Mouse (Mus musculus) liver, embryonic 16.5 days (tissue): ENCODE data around the gene Pdia5. TPM values are rescaled to one million over a fixed set of nuclear protein-coding genes. Genes with fewer than 3 reads are reported as not detected.

ENCODE experiments used
- ATAC-seq: fragments of 200-750 bp; cut with Nextera tagmentation; 2 replicates; pipeline ENCODE4 v1.8.0; 2017; ENCODE audit warnings: low read depth, mild to moderate bottlenecking, moderate number of reproducible peaks, moderate library complexity
- H3K27ac ChIP-seq: fragments of 300-500 bp; sonication (generic); 2 replicates; pipeline ENCODE4 v1.5.1; 2014; ENCODE audit warnings: mild to moderate bottlenecking, low read length
- H3K27me3 ChIP-seq: fragments of 300-500 bp; sonication (generic); 2 replicates; pipeline ENCODE4 v1.6.1; 2014; ENCODE audit warnings: low read depth, low read length, mixed read lengths; ENCODE audit not compliant: control insufficient read depth, insufficient read depth
- H3K36me3 ChIP-seq: fragments of 300-500 bp; sonication (generic); 2 replicates; pipeline ENCODE4 v1.6.1; 2014; ENCODE audit warnings: mild to moderate bottlenecking; ENCODE audit not compliant: control insufficient read depth, insufficient read depth
- H3K4me1 ChIP-seq: fragments of 300-500 bp; sonication (generic); 2 replicates; pipeline ENCODE4 v1.6.1; 2014; ENCODE audit warnings: low read depth, low read length, mixed read lengths; ENCODE audit not compliant: control insufficient read depth
- H3K4me2 ChIP-seq: fragments of 300-500 bp; sonication (generic); 2 replicates; pipeline ENCODE4 v1.6.1; 2014; ENCODE audit warnings: low read depth, low read length, mixed read lengths
- H3K4me3 ChIP-seq: fragments of 300-500 bp; sonication (generic); 2 replicates; pipeline ENCODE4 v1.5.1; 2014; ENCODE audit warnings: low read depth, mild to moderate bottlenecking, low read length
- H3K9ac ChIP-seq: fragments of 300-500 bp; sonication (generic); 2 replicates; pipeline ENCODE4 v1.6.1; 2014; ENCODE audit warnings: low read depth, low read length
- H3K9me3 ChIP-seq: fragments of 300-500 bp; sonication (generic); replicated peaks from 2 replicates; pipeline ENCODE4 v1.6.1; 2016; ENCODE audit warnings: low read length; ENCODE audit not compliant: control insufficient read depth
- WGBS: fragments of 180-500 bp; shearing (Covaris S2); extraction: QIAGEN DNeasy Blood & Tissue Kit; methylation state at CpG from one replicate; pipeline ENCODE4 v1.1.7; 2014; ENCODE audit not compliant: insufficient replicate concordance; 5-methylcytosine and 5-hydroxymethylcytosine counted together
- polyA plus RNA-seq: library from polyadenylated mRNA; unstranded; fragments of >200 nt; fragmentation: Nextera tagmentation; extraction: Ambion mirVana; gene quantifications from 2 replicates; pipeline ENCODE4 v1.2.1, GENCODE M21; 2015

The Pdia5 gene
- polyA plus RNA-seq, 1 experiment from 2014 or later: 63.8 TPM

GRCm38 (mm10) chr16:35509331-35510070 is 18.8 kb upstream of the Pdia5 start:
- no peak for ATAC-seq
- 39% methylated on average over 11 of the region's 11 CpGs for WGBS
- no peaks in the 10 kb centered on the region for H3K9me3 ChIP-seq
- no peaks in the 10 kb centered on the region for H3K27me3 ChIP-seq
- H3K36me3 ChIP-seq: no peaks in the 10 kb centered on the region
- H3K4me1 ChIP-seq: no peaks in the 10 kb centered on the region
- H3K27ac ChIP-seq: no peak overlapping the region
- no peak overlapping the region for H3K9ac ChIP-seq
- H3K4me2 ChIP-seq: no peak overlapping the region
- no peak overlapping the region for H3K4me3 ChIP-seq

DNA sequence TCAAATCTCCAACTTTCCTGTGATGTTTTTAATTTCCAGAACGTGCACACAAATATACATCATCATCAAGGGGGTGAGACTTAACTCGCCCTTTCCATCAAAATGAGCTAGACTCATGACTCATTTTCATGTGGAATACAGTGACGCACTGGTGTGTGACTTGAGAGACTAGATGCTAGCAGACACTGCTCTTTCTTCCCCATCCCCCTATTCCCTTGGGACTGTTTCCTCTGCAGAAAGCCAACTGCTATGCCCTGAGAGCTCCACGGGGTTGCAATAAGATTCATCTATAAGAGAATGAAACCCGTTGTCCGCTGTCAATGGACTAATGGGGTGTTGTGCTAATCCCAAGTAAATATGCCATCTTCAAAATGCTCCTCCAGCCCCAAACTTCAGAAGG is 17.9 kb upstream of the Pdia5 start:
- no peaks in the 10 kb centered on the region for H3K36me3 ChIP-seq
- H3K4me2 ChIP-seq: no peak overlapping the region
- no peak overlapping the region for H3K9ac ChIP-seq
- no peaks in the 10 kb centered on the region for H3K27me3 ChIP-seq
- no peak overlapping the region for H3K27ac ChIP-seq
- 58% methylated on average over 6 of the region's 6 CpGs for WGBS
- no peak overlapping the region for H3K4me3 ChIP-seq
- no peaks in the 10 kb centered on the region for H3K4me1 ChIP-seq
- ATAC-seq: no peak
- H3K9me3 ChIP-seq: no peaks in the 10 kb centered on the region

DNA sequence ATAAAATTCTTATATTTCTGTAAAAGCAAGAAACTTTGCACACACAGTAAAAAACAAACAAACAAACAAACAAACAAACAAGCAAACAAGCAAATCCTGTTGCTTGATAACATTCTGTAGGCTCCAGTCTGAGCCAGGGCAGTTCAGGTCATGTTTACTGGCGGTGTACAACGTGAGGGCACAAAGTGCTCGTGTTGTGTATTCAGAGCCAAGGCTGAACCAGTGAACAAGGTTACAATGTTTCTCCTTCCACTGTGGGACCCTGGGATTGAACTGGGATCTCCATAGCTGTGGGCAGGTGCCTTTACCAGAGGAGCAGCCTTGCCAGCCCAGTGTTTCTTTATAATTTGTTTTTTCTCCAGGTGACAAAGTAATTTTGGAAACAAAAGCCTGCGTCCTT is 15.1 kb upstream of the Pdia5 start:
- H3K4me3 ChIP-seq: no peak overlapping the region
- WGBS: 60% methylated on average over 4 of the region's 4 CpGs
- no peak overlapping the region for H3K4me2 ChIP-seq
- no peak overlapping the region for H3K9ac ChIP-seq
- ATAC-seq: no peak
- H3K4me1 ChIP-seq: no peaks in the 10 kb centered on the region
- H3K27me3 ChIP-seq: no peaks in the 10 kb centered on the region
- H3K36me3 ChIP-seq: no peaks in the 10 kb centered on the region
- no peaks in the 10 kb centered on the region for H3K9me3 ChIP-seq
- no peak overlapping the region for H3K27ac ChIP-seq

- Histone ChIP-seq H3K27me3 (no peaks in the 10 kb centered on the region), H3K36me3 (no peaks in the 10 kb centered on the region), H3K4me3 (no peak overlapping the region), H3K4me1 (no peaks in the 10 kb centered on the region), H3K9ac (no peak overlapping the region), H3K4me2 (no peak overlapping the region), H3K27ac (no peak overlapping the region), H3K9me3 (no peaks in the 10 kb centered on the region)
- no peak for ATAC-seq
- WGBS: 61% methylated on average over 8 of the region's 8 CpGs
Observed at GRCm38 (mm10) chr16:35504266-35504665, 13.6 kb upstream of the Pdia5 start.

GRCm38 (mm10) chr16:35502456-35502855 is 11.8 kb upstream of the Pdia5 start:
- ATAC-seq: no peak
- whole genome bisulfite sequencing: 65% methylated on average over 11 of the region's 11 CpGs
- no peak overlapping the region for H3K27ac ChIP-seq
- H3K9ac ChIP-seq: no peak overlapping the region
- no peaks in the 10 kb centered on the region for H3K27me3 ChIP-seq
- H3K4me1 ChIP-seq: no peaks in the 10 kb centered on the region
- H3K9me3 ChIP-seq: no peaks in the 10 kb centered on the region
- no peak overlapping the region for H3K4me2 ChIP-seq
- H3K36me3 ChIP-seq: no peaks in the 10 kb centered on the region
- no peak overlapping the region for H3K4me3 ChIP-seq

DNA sequence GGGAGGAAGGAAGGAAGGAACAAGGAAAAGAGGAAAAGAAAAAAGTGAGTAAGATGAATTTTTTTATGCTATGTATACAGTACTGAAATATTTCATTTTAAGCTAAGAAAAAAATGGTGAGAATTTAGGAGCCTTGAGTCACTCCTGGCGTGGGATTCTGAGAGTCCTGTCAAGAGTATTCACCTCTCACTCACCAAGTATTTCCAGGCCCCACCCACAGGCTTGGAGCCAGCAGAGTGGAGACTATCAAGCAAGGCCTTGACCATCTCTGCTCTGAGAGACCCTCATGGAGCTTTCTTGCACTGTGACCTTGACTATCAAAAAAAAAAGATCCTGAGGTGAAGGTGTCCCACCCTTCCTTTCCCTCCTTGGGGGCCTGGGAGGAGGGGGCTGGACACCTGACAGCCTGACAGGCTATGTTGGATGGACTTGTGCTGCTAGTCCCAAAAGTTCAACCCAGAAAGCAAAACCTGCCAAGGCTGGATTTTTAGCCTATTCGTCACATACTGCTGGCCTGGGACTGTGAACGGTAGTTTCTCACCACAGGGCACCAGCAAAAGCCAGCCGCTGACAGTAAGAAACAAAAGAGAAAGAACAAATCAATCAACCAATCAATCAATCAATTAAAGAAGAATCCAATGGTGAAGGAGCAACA is 10.6 kb upstream of the Pdia5 start:
- no peak for ATAC-seq
- Histone ChIP-seq H3K4me1 (no peaks in the 10 kb centered on the region), H3K27ac (no peak overlapping the region), H3K36me3 (no peaks in the 10 kb centered on the region), H3K4me2 (no peak overlapping the region), H3K9me3 (no peaks in the 10 kb centered on the region), H3K4me3 (no peak overlapping the region), H3K27me3 (no peaks in the 10 kb centered on the region), H3K9ac (no peak overlapping the region)
- 57% methylated on average over 4 of the region's 4 CpGs for WGBS

DNA sequence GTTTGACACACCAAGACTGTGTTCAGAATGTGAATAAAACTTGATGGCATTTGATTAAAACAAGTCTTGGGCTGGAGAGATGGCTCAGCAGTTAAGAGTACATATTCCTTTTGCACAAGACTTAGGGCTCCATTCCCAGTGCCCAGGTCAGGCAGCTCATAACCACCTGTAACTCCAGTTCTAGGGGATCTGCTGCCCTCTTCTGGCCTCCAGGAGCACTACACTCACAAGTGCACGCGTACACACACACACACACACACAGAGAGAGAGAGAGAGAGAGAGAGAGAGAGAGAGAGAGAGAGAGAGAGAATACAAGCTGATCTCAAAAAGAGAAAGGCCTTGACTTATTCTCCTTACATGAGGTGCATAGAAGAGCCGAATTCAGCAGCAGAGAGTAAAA is 9.7 kb upstream of the Pdia5 start:
- Histone ChIP-seq H3K4me2 (no peak overlapping the region), H3K9ac (no peak overlapping the region), H3K9me3 (no peaks in the 10 kb centered on the region), H3K4me1 (no peaks in the 10 kb centered on the region), H3K27me3 (no peaks in the 10 kb centered on the region), H3K27ac (no peak overlapping the region), H3K4me3 (no peak overlapping the region), H3K36me3 (no peaks in the 10 kb centered on the region)
- 53% methylated on average over 3 of the region's 3 CpGs for WGBS
- no peak for ATAC-seq

DNA sequence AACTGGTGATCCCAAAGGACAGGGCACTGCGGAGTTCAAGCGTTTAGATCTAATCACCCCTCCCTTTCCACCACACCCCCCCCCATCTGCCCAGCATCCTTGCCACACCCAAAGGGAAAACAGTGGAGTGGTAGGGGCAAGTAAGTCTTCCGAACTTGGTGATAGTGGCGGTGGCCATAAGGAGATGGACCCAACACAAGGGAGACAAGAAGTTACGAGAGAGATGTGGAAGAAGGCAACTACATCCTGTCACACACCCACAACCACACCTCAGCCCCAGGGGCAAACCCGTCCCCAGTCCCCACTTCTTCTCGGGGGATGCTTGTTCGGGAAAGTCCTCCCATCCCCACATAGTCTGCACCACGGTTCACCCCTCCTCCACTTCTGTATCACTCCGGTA is 880 bp downstream of the Pdia5 start:
- 0 out of 2 replicates have a peak, but pooled peaks cover 3% of the 10 kb centered on the region for H3K27me3 ChIP-seq
- H3K4me3 ChIP-seq: peak overlapping the region; percentile 67
- H3K36me3 ChIP-seq: no peaks in the 10 kb centered on the region
- ATAC-seq: no peak
- WGBS: 6% methylated on average over 10 of the region's 10 CpGs
- peak overlapping the region; percentile 26; the same call in 1 of the 2 replicates for H3K27ac ChIP-seq
- peak overlapping the region; percentile 57 for H3K4me2 ChIP-seq
- H3K4me1 ChIP-seq: peaks cover 3% of the 10 kb centered on the region; the same call in 1 of the 2 replicates
- peak overlapping the region; percentile 58; the same call in 1 of the 2 replicates for H3K9ac ChIP-seq
- no peaks in the 10 kb centered on the region for H3K9me3 ChIP-seq

DNA sequence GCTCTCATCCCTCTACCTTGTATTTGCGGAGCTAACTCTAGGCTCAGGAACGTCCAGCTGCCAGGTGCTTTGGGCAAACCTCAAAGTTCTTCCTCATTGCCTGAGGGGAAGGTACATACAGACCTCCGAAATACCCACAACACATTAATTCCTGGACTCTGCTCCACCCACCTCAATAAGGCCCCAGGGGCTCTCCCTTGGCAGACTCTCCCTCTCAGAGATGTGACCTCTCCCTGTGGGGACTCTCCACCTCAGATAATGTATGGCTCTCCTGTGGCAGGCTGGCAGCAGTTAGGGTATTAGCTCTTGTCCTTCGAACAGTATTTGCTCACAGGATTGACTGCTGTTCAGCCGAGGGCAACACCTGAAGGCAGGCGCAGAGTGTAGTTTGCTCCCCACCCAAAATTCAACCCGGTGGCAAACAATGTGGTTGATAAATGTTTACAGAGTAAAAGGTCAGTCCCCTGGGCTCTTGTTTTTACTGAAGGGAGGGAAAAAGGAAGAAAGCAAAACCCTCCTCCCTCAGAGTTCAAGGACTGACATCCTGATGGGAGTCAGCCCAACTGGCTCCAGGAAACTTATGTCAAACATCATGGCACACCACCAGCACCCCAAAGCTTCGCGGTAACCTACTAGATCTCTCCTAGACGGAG is 1.5 kb downstream of the Pdia5 start:
- peak; percentile 47 for ATAC-seq
- WGBS: 39% methylated on average over 10 of the region's 10 CpGs

More for the DNA sequence above, 1.5 kb downstream of the Pdia5 start:
- H3K27ac ChIP-seq: peak overlapping the region; percentile 66
- no peaks in the 10 kb centered on the region for H3K36me3 ChIP-seq
- H3K4me2 ChIP-seq: peak overlapping the region; percentile 57
- H3K9me3 ChIP-seq: no peaks in the 10 kb centered on the region
- H3K27me3 ChIP-seq: 0 out of 2 replicates have a peak, but pooled peaks cover 3% of the 10 kb centered on the region
- H3K4me1 ChIP-seq: peaks cover 3% of the 10 kb centered on the region; the same call in 1 of the 2 replicates
- H3K9ac ChIP-seq: no peak overlapping the region
- peak overlapping the region; percentile 67 for H3K4me3 ChIP-seq
